ENCODE assay signal across 23 mouse cellular contexts in genomic region chr15:52657916-52658315, GRCm38 (mm10).
"Had no signal": no experiment of that assay in that cellular context is flagged by ENCODE, and none has a peak within 500 bp of the region (broad histone marks: within the 10 kb centered on the region; RNA-seq: fewer than 3 reads in every experiment).

No protein-coding gene starts in this region.

- H3K36me3 ChIP-seq: heart, embryonic 10.5 days; heart, embryonic 12.5 days; intestine, embryonic 15.5 days; limb, embryonic 12.5 days; limb, embryonic 15.5 days; liver, embryonic 12.5 days had no signal

- H3K9ac ChIP-seq: heart, embryonic 12.5 days; hindbrain, embryonic 14.5 days; intestine, embryonic 15.5 days; limb, embryonic 12.5 days; limb, embryonic 15.5 days; liver, embryonic 12.5 days; liver, embryonic 14.5 days had no signal

- H3K4me1 ChIP-seq: heart, embryonic 10.5 days; heart, embryonic 12.5 days; intestine, embryonic 15.5 days; limb, embryonic 12.5 days; limb, embryonic 15.5 days; liver, embryonic 12.5 days had no signal

- DNase-seq: gastrocnemius, postnatal 14 days; gastrocnemius, postnatal 36 days; heart, adult 18-20 months; heart, postnatal 10 days; heart, postnatal 36 days; kidney, adult 18-20 months; kidney, adult 8-10 months; kidney, postnatal 10 days; kidney, postnatal 25 days; kidney, postnatal 4 days; left cerebral cortex, postnatal 4 days had no signal

- ATAC-seq: hindbrain, embryonic 16.5 days; inflammation-experienced regulatory T-cells, adult 6 months; intestine, embryonic 15.5 days; intestine, postnatal 0 days; liver, embryonic 12.5 days had no signal

- H3K4me2 ChIP-seq: heart, embryonic 12.5 days; hindbrain, embryonic 14.5 days; intestine, embryonic 15.5 days; limb, embryonic 12.5 days; limb, embryonic 15.5 days; liver, embryonic 12.5 days had no signal

- H3K4me3 ChIP-seq: heart, embryonic 10.5 days; heart, embryonic 12.5 days; intestine, embryonic 15.5 days; layer of hippocampus, adult 2 months; limb, embryonic 12.5 days; limb, embryonic 15.5 days; liver, embryonic 12.5 days had no signal

- H3K9me3 ChIP-seq: heart, embryonic 10.5 days; heart, embryonic 12.5 days; intestine, embryonic 15.5 days; limb, embryonic 12.5 days; limb, embryonic 15.5 days; liver, embryonic 12.5 days had no signal

- H3K27me3 ChIP-seq: heart, embryonic 12.5 days; intestine, embryonic 15.5 days; limb, embryonic 12.5 days; limb, embryonic 15.5 days; liver, embryonic 12.5 days had no signal

- H3K27ac ChIP-seq: heart, embryonic 10.5 days; hindbrain, embryonic 14.5 days; intestine, embryonic 15.5 days; layer of hippocampus, adult 2 months; limb, embryonic 12.5 days; limb, embryonic 15.5 days; liver, embryonic 12.5 days; liver, embryonic 14.5 days had no signal
